Mouse (Mus musculus) testis, adult 2 months (tissue): ENCODE data around the gene Cfap299. TPM values are rescaled to one million over a fixed set of nuclear protein-coding genes. Genes with fewer than 3 reads are reported as not detected.

ENCODE experiments used
- H3K27ac ChIP-seq: fragments of 200-500 bp; 2 replicates; pipeline ENCODE4 v1.5.1; 2012; ENCODE audit warnings: low read depth, low read length; ENCODE audit not compliant: control insufficient read depth, insufficient read depth
- H3K27me3 ChIP-seq: fragments of 200-500 bp; 2 replicates; pipeline ENCODE4 v1.6.1; 2012; ENCODE audit warnings: mild to moderate bottlenecking, low read length, moderate library complexity; ENCODE audit not compliant: control insufficient read depth, insufficient read depth
- H3K36me3 ChIP-seq: fragments of 200-500 bp; 2 replicates; pipeline ENCODE4 v1.6.1; 2012; ENCODE audit warnings: mild to moderate bottlenecking, low read length; ENCODE audit not compliant: control insufficient read depth, insufficient read depth
- H3K4me1 ChIP-seq: fragments of 200-500 bp; 2 replicates; pipeline ENCODE4 v1.6.1; 2012; ENCODE audit warnings: low read length; ENCODE audit not compliant: control insufficient read depth, insufficient read depth
- H3K4me3 ChIP-seq: fragments of 200-500 bp; 2 replicates; pipeline ENCODE4 v1.5.1; 2012; ENCODE audit warnings: low read depth, mild to moderate bottlenecking, low read length, moderate library complexity, mixed read lengths; ENCODE audit not compliant: control insufficient read depth
- CTCF ChIP-seq: fragments of 200-500 bp; IDR thresholded peaks from 2 replicates; pipeline ENCODE4 v1.5.1; 2012; ENCODE audit warnings: low read depth, mild to moderate bottlenecking, inconsistent platforms, low read length, moderate library complexity; ENCODE audit not compliant: control insufficient read depth, insufficient read depth, insufficient replicate concordance
- POLR2A ChIP-seq: fragments of 200-500 bp; IDR thresholded peaks from 2 replicates; pipeline ENCODE4 v1.6.1; 2012; ENCODE audit warnings: low read depth, mild to moderate bottlenecking, inconsistent platforms, low read length, moderate library complexity; ENCODE audit not compliant: control insufficient read depth
- polyA plus RNA-seq: library from polyadenylated mRNA; depleted of rRNA; stranded (reverse); fragments of >200 nt; gene quantifications from 2 replicates; pipeline ENCODE4 v1.2.3, GENCODE M21; 2012

Cfap299 gene
- polyA plus RNA-seq, 1 experiment, result 62.1 TPM

DNA sequence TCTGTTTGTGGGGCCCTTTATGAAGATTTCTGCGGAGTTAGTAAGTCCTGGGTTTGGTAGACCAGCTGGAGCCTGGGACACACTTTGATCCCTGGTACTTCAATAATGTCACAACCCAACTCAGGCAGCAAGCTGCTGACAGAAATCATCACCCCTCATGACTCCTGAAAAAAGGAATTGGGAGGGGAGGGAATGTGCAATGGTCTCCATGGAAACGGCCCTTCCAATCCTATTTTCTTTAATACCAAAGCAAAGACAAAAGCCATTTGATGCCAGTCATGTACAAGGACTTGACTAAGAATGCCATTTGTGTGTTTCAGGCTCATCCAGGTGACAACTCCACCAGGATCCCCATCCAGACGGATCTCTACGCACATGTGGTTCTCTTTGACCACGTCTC, 472.4 kb downstream of the Cfap299 start:
- TF ChIP-seq POLR2A, result no peak
- no peak for TF ChIP-seq CTCF
- H3K27ac ChIP-seq, result no peak overlapping the region
- no peak overlapping the region for H3K4me3 ChIP-seq

DNA sequence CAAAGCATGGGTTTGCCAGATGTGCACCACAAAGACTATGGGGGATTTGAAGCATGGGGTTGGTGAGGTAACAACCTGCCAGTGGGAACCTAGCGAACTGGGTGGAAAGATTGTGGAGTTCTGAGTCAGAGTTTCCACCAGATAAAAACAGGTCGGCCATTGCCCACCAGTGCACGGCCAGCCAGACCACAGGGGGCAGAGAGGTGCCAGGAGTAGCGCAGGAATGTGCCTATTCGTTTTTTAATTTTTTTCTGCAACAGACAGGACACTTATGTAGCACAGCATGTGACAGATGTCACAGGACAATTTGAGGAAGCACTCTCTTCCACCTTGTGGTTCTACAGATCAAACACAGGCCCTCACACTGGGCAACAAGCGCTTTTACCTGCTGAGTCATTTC, 475.7 kb downstream of the Cfap299 start:
- Histone ChIP-seq H3K4me3 (no peak overlapping the region), H3K27ac (no peak overlapping the region), H3K36me3 (no peaks in the 10 kb centered on the region), H3K4me1 (no peaks in the 10 kb centered on the region), H3K27me3 (no peaks in the 10 kb centered on the region)
- TF ChIP-seq CTCF (no peak), POLR2A (no peak)

More for the DNA sequence above, 472.4 kb downstream of the Cfap299 start:
- no peaks in the 10 kb centered on the region for H3K4me1 ChIP-seq
- H3K36me3 ChIP-seq, result no peaks in the 10 kb centered on the region
- H3K27me3 ChIP-seq, result no peaks in the 10 kb centered on the region

DNA sequence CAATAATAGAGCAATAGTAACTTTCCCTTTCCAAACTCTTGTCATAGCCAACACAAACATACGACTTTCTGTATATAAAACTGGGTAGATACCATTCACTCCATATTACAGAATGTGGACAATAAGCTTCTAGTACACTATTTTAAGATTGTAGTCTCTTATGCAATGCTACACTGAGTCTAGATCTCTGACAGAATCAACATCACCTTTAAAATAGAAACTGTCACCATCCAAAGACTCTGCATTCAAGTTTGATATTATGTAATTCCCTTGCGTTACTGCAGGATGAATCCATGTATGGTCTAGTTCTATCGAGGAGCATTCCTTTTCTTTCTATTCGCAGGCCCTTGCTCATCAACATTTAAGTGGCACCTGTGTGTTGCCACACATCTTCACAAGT, 477.4 kb downstream of the Cfap299 start:
- Histone ChIP-seq H3K36me3 (no peaks in the 10 kb centered on the region), H3K27me3 (no peaks in the 10 kb centered on the region), H3K4me3 (no peak overlapping the region), H3K27ac (no peak overlapping the region), H3K4me1 (no peaks in the 10 kb centered on the region)
- no peak for TF ChIP-seq CTCF
- TF ChIP-seq POLR2A, result no peak

DNA sequence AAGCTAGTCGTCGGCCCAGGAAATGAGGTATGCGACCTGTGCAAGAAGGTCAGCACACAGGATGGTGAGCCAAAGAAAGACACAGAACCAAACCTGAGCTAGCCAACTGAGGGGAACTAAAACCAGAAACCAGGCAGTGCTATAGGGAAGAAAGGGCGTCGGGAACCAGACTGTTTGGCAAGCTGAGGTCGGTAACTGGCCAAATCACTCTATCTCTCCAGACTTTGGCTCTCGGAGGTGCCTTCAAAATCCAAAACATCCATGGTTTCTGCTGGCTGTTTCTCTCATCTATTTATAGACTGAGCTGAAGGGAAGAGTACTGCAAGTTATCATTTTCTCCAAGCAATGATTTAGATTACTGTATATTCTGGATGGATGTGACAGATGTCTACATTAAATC, 477.9 kb downstream of the Cfap299 start:
- Histone ChIP-seq H3K27me3 (no peaks in the 10 kb centered on the region), H3K36me3 (no peaks in the 10 kb centered on the region), H3K4me1 (no peaks in the 10 kb centered on the region), H3K4me3 (no peak overlapping the region), H3K27ac (no peak overlapping the region)
- TF ChIP-seq POLR2A, result no peak
- TF ChIP-seq CTCF, result no peak

DNA sequence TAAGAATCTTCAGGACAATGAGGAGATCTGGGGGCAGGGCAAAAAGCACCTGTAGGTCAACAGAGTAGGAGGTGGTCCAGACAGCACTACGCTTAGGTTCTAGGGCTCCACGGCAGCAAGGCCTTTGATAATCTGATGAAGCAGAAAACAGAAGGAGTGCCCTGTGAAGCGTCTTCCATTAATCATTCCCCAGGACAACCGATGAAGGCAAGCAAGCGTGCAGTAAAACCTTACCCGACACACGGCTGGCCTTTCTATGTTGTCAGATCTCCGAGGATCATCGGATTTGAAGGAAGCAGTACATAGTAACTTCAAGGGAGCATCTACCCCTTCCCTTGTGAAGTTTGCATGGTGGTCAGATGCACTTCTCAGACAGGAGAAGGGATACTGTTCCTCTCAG, 478.8 kb downstream of the Cfap299 start:
- Histone ChIP-seq H3K4me3 (no peak overlapping the region), H3K27me3 (no peaks in the 10 kb centered on the region), H3K36me3 (no peaks in the 10 kb centered on the region), H3K4me1 (no peaks in the 10 kb centered on the region), H3K27ac (no peak overlapping the region)
- no peak for TF ChIP-seq CTCF
- no peak for TF ChIP-seq POLR2A

DNA sequence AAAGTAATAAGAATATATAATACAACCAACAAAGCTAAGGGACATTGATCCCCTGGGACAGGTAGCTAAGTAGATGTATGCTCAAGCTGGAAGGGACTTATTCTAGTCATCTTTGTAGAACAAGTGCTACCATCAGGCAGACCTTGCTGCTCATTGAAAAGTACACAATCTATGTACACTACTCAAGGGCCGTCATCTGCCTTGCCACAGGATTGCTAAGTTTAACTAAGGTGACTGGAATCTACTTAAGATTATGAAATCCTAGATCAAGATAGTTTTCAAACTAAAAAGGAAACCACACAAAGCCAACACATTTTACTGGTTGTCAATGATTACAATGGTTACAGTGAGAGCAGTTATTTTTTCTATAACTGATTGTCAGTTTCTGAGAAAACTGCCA, 483.3 kb downstream of the Cfap299 start:
- Histone ChIP-seq H3K4me3 (no peak overlapping the region), H3K27ac (no peak overlapping the region), H3K36me3 (no peaks in the 10 kb centered on the region), H3K4me1 (no peaks in the 10 kb centered on the region), H3K27me3 (no peaks in the 10 kb centered on the region)
- TF ChIP-seq POLR2A (no peak), CTCF (no peak)

DNA sequence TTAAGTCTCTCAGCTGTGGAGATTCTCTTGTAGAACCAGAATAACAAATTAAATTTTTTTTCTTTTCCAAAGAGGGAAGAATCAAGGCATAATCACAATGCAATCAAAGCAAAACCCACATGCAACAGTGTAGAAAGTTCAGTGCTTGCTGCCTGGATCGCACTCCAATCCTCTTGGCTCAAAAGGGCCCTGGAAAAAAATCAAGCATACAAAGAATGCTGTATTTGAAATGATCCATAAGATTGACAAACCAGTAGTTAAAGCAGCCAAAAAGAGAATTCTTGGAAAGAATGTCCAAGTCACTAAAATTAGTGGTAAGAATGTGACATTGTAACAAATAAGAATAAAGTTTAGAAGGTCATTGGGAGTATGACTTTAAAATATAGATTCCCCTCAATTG, 486.2 kb downstream of the Cfap299 start:
- Histone ChIP-seq H3K27me3 (no peaks in the 10 kb centered on the region), H3K36me3 (no peaks in the 10 kb centered on the region), H3K4me1 (no peaks in the 10 kb centered on the region), H3K4me3 (no peak overlapping the region), H3K27ac (no peak overlapping the region)
- TF ChIP-seq CTCF (no peak), POLR2A (no peak)

DNA sequence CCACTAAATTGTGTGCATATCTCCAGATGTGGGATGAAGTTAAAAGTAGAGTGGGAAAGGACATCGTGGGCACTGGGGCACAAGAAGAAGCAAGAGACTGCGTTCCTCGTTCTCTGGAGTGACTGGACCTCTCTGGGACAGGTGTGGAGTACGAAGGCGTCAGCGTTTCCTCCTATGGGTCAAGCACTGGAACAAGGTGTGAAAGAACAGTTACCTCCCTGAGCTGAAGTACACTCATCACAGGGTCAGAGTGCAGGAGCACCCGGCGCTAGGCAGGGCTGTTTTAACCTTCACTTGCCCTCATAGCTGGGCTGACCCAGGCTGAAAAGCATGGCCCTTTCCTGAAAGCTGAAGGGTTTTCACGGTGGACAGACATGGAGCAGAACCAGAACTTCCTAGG, 504.7 kb downstream of the Cfap299 start:
- TF ChIP-seq POLR2A (no peak), CTCF (no peak)
- Histone ChIP-seq H3K36me3 (no peaks in the 10 kb centered on the region), H3K27ac (no peak overlapping the region)

More for the DNA sequence above, 504.7 kb downstream of the Cfap299 start:
- Histone ChIP-seq H3K4me1 (no peaks in the 10 kb centered on the region), H3K4me3 (no peak overlapping the region), H3K27me3 (no peaks in the 10 kb centered on the region)
